Mouse (Mus musculus): ENCODE results near the gene Slc37a1.

GRCm38 (mm10) chr17:31339769-31340168 lies 53.2 kb downstream of the Slc37a1 start:
- no peak for TF ChIP-seq CTCF (IDR thresholded peaks at IDR 0.05; ENCODE audit: low read depth, low read length)
- no peak for TF ChIP-seq POLR2A (IDR thresholded peaks at IDR 0.05; ENCODE audit: extremely low read depth, insufficient read depth, low read length)
